Mouse (Mus musculus): ENCODE data around the gene Pcyt1a. TPM values are rescaled to one million over a fixed set of nuclear protein-coding genes. Genes with fewer than 3 reads are reported as not detected.

Pcyt1a gene
- total RNA-seq, 2 experiments from 2014 or later: 43.9 to 47.5 TPM

GRCm38 (mm10) chr16:32508506-32509065 is 77.9 kb downstream of the Pcyt1a start:
- no peak for DNase-seq (ENCODE audit: low spot score in 2 of 2)

GRCm38 (mm10) chr16:32509066-32509942 is 78.6 kb downstream of the Pcyt1a start:
- peak in 1 of 2 experiments; percentile 43 for DNase-seq (ENCODE audit: low spot score in 2 of 2)

- DNase-seq (ENCODE audit: low spot score in 2 of 2): no peak
These were observed 79.9 kb downstream of the Pcyt1a start for GRCm38 (mm10) chr16:32510399-32511337.

- no peak for DNase-seq (ENCODE audit: low spot score in 2 of 2)
These were observed 80.6 kb downstream of the Pcyt1a start for GRCm38 (mm10) chr16:32511338-32511734.

- DNase-seq (ENCODE audit: low spot score in 2 of 2): no peak
These were observed 81.2 kb downstream of the Pcyt1a start for GRCm38 (mm10) chr16:32511827-32512490.

GRCm38 (mm10) chr16:32512921-32513320 is 82.2 kb downstream of the Pcyt1a start:
- DNase-seq (ENCODE audit: low spot score in 2 of 2): no peak

GRCm38 (mm10) chr16:32513401-32513800 is 82.7 kb downstream of the Pcyt1a start:
- DNase-seq (ENCODE audit: low spot score in 2 of 2): no peak

- no peak for DNase-seq (ENCODE audit: low spot score in 2 of 2)
These were observed 83.2 kb downstream of the Pcyt1a start for GRCm38 (mm10) chr16:32513948-32514347.

- peak; percentile 67 to 73 for DNase-seq (ENCODE audit: low spot score in 2 of 2)
These were observed 85.6 kb downstream of the Pcyt1a start for GRCm38 (mm10) chr16:32516006-32516962.

- DNase-seq (ENCODE audit: low spot score in 2 of 2): no peak
These were observed 87.2 kb downstream of the Pcyt1a start for GRCm38 (mm10) chr16:32517785-32518481.

- no peak for DNase-seq (ENCODE audit: low spot score in 2 of 2)
These were observed 89.1 kb downstream of the Pcyt1a start for GRCm38 (mm10) chr16:32519656-32520371.

GRCm38 (mm10) chr16:32520372-32520748 is 89.6 kb downstream of the Pcyt1a start:
- DNase-seq (ENCODE audit: low spot score in 2 of 2): no peak

- DNase-seq (ENCODE audit: low spot score in 2 of 2): no peak
These were observed 92.0 kb downstream of the Pcyt1a start for GRCm38 (mm10) chr16:32522578-32523194.

- no peak for DNase-seq (ENCODE audit: low spot score in 2 of 2)
These were observed 92.9 kb downstream of the Pcyt1a start for GRCm38 (mm10) chr16:32523462-32524243.

GRCm38 (mm10) chr16:32524244-32524615 is 93.5 kb downstream of the Pcyt1a start:
- no peak for DNase-seq (ENCODE audit: low spot score in 2 of 2)

Data from layer of hippocampus, postnatal 10 days (tissue).